Mouse (Mus musculus): ENCODE data around the gene Zfp646.

DNA sequence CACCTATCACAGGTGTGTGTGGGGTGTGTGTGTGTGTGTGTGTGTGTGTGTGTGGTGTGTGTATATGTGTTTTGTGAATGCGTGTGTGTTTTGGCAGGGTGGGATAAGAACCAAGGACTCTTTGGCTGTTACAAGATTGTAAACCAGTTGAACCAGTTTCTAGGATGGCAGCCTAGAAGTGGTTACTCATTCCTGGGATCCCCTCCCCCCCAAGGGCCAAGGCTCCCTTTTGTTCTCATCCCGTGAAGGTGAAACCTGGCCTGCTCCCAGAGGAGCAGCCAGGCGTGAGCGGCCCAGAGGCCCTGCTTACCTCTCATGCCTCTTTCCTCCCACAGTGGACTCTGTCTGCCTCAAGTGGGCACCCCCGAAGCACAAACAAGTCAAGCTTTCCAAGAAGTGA lies 49.2 kb downstream of the Zfp646 start:
- TF ChIP-seq CTCF (IDR thresholded peaks at IDR 0.05; ENCODE audit: control insufficient read depth, insufficient read depth, insufficient read length) = no peak
- no peak for TF ChIP-seq FOSL1 (IDR thresholded peaks at IDR 0.05; ENCODE audit: insufficient read depth, low read length, poor library complexity, severe bottlenecking)
- TF ChIP-seq MAX (IDR thresholded peaks at IDR 0.05) = no peak
